Mouse (Mus musculus) forebrain, embryonic 13.5 days (tissue): Measurements from ENCODE around the gene Svs2. TPM values are rescaled to one million over a fixed set of nuclear protein-coding genes. Genes with fewer than 3 reads are reported as not detected.

ENCODE experiments used
- ATAC-seq: fragments of 200-750 bp; cut with Nextera tagmentation; 2 replicates; pipeline ENCODE4 v1.8.0; 2017
- H3K27ac ChIP-seq: fragments of 300-500 bp; sonication (generic); 2 replicates; pipeline ENCODE4 v1.5.1; 2015; ENCODE audit warnings: inconsistent platforms, mild to moderate bottlenecking, moderate library complexity
- H3K27me3 ChIP-seq: fragments of 300-500 bp; sonication (generic); 2 replicates; pipeline ENCODE4 v1.6.1; 2015; ENCODE audit warnings: mild to moderate bottlenecking, inconsistent platforms
- H3K36me3 ChIP-seq: fragments of 300-500 bp; sonication (generic); 2 replicates; pipeline ENCODE4 v1.6.1; 2015; ENCODE audit warnings: mild to moderate bottlenecking, inconsistent platforms; ENCODE audit not compliant: poor library complexity, severe bottlenecking
- H3K4me1 ChIP-seq: fragments of 300-500 bp; sonication (generic); 2 replicates; pipeline ENCODE4 v1.6.1; 2015; ENCODE audit warnings: inconsistent platforms
- H3K4me2 ChIP-seq: fragments of 300-500 bp; sonication (generic); 2 replicates; pipeline ENCODE4 v1.6.1; 2015; ENCODE audit warnings: inconsistent platforms, mild to moderate bottlenecking, moderate library complexity
- H3K4me3 ChIP-seq: fragments of 300-500 bp; sonication (generic); 2 replicates; pipeline ENCODE4 v1.5.1; 2015; ENCODE audit warnings: mild to moderate bottlenecking, inconsistent platforms
- H3K9ac ChIP-seq: fragments of 300-500 bp; sonication (generic); 2 replicates; pipeline ENCODE4 v1.6.1; 2015; ENCODE audit warnings: mild to moderate bottlenecking, inconsistent platforms
- H3K9me3 ChIP-seq: fragments of 300-500 bp; sonication (generic); replicated peaks from 2 replicates; pipeline ENCODE4 v1.6.1; 2016; ENCODE audit warnings: inconsistent platforms
- WGBS: fragments of 180-500 bp; shearing (Covaris S2); methylation state at CpG from one replicate; pipeline ENCODE4 v1.1.7; 2015; 5-methylcytosine and 5-hydroxymethylcytosine counted together
- polyA plus RNA-seq: library from polyadenylated mRNA; unstranded; fragments of >200 nt; fragmentation: Nextera tagmentation; extraction: Ambion mirVana; gene quantifications from 2 replicates; pipeline ENCODE4 v1.2.1, GENCODE M21; 2015

Gene Svs2
- polyA plus RNA-seq, 1 experiment from 2014 or later, result not detected

- H3K27ac ChIP-seq, result no peak overlapping the region
- no peak overlapping the region for H3K9ac ChIP-seq
- H3K9me3 ChIP-seq, result no peaks in the 10 kb centered on the region
- H3K36me3 ChIP-seq, result no peaks in the 10 kb centered on the region
- H3K4me2 ChIP-seq, result no peak overlapping the region
- ATAC-seq, result no peak
- 86% methylated on average over 5 of the region's 5 CpGs for WGBS
- no peaks in the 10 kb centered on the region for H3K27me3 ChIP-seq
- no peak overlapping the region for H3K4me3 ChIP-seq
- no peaks in the 10 kb centered on the region for H3K4me1 ChIP-seq
Measured at GRCm38 (mm10) chr2:164196700-164196990, 41.6 kb downstream of the Svs2 start.

GRCm38 (mm10) chr2:164195971-164196699, 42.1 kb downstream of the Svs2 start:
- H3K4me2 ChIP-seq, result no peak overlapping the region
- 90% methylated on average over 5 of the region's 5 CpGs for WGBS
- H3K36me3 ChIP-seq, result no peaks in the 10 kb centered on the region
- H3K4me1 ChIP-seq, result no peaks in the 10 kb centered on the region
- H3K27ac ChIP-seq, result no peak overlapping the region
- ATAC-seq, result no peak
- H3K9me3 ChIP-seq, result no peaks in the 10 kb centered on the region
- H3K27me3 ChIP-seq, result no peaks in the 10 kb centered on the region
- H3K9ac ChIP-seq, result no peak overlapping the region
- H3K4me3 ChIP-seq, result no peak overlapping the region

- Histone ChIP-seq H3K4me2 (no peak overlapping the region), H3K4me1 (no peaks in the 10 kb centered on the region), H3K9me3 (no peaks in the 10 kb centered on the region), H3K4me3 (no peak overlapping the region), H3K27ac (no peak overlapping the region), H3K9ac (no peak overlapping the region), H3K36me3 (no peaks in the 10 kb centered on the region), H3K27me3 (no peaks in the 10 kb centered on the region)
- no peak for ATAC-seq
- WGBS, result 80% methylated on average over 5 of the region's 5 CpGs
Measured at GRCm38 (mm10) chr2:164194959-164195630, 43.2 kb downstream of the Svs2 start.

- H3K4me1 ChIP-seq, result no peaks in the 10 kb centered on the region
Measured at GRCm38 (mm10) chr2:164192279-164192678, 46.0 kb downstream of the Svs2 start.

DNA sequence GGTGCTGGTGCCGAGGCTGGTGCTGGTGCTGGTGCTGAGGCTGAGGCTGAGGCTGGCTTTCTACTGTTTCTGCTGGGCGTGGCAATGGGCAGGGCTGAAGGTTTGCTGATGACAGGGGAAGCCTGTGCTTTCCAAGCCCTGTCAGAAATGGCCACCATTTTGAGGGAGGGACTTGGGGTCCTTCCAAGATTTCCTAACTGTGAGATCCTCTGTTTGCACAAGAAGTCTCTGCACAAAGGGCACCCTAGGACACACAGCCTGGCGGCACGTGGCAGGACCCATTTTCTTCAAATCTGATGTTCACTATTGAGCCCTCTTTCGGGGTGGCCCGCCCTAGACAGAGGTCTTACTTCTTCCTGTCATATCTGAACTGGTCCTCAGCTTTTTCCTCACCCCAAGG, 47.7 kb downstream of the Svs2 start, which contains the start of gene Wfdc12:
TSS of gene Wfdc12 (minus strand) at position 33 of the 400 bp plus-strand sequence.
- H3K4me1 ChIP-seq, result no peaks in the 10 kb centered on the region
- H3K27ac ChIP-seq, result no peak within 1 kb of the TSS
- H3K4me2 ChIP-seq, result no peak within 1 kb of the TSS
- no peaks in the 10 kb centered on the region for H3K9me3 ChIP-seq
- H3K4me3 ChIP-seq, result no peak within 1 kb of the TSS
- H3K36me3 ChIP-seq, result no peaks in the 10 kb centered on the region
- 83% methylated on average over 5 of the region's 6 CpGs for WGBS
- H3K9ac ChIP-seq, result no peak within 1 kb of the TSS
- ATAC-seq, result no peak
- no peaks in the 10 kb centered on the region for H3K27me3 ChIP-seq

More at GRCm38 (mm10) chr2:164192279-164192678, 46.0 kb downstream of the Svs2 start:
- H3K27me3 ChIP-seq, result no peaks in the 10 kb centered on the region
- H3K4me3 ChIP-seq, result no peak overlapping the region
- no peak overlapping the region for H3K9ac ChIP-seq
- H3K36me3 ChIP-seq, result no peaks in the 10 kb centered on the region
- H3K4me2 ChIP-seq, result no peak overlapping the region
- H3K9me3 ChIP-seq, result no peaks in the 10 kb centered on the region
- ATAC-seq, result no peak
- no peak overlapping the region for H3K27ac ChIP-seq

DNA sequence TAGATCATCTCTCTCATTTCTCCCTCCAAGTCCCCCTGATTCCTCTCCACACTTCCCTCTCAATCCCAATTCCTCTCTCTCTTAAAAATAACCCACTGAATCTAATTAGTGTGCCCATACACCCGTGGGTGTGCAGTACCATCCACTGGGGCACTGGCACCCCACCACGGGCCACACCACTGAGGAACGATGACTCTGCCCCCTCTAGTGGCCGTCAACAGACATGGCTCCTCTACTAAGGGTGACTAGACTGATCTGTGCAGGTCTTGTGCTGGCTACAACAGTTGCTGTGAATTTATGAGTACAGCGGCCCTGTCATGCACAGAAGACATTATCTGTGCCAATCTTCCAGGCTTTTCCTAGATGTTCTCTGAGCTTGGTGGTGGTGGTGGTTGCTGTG, 49.5 kb downstream of the Svs2 start:
- Histone ChIP-seq H3K27ac (no peak overlapping the region), H3K4me1 (peaks cover 4% of the 10 kb centered on the region; the same call in 1 of the 2 replicates), H3K4me2 (no peak overlapping the region), H3K36me3 (no peaks in the 10 kb centered on the region), H3K27me3 (no peaks in the 10 kb centered on the region), H3K4me3 (no peak overlapping the region), H3K9me3 (no peaks in the 10 kb centered on the region), H3K9ac (no peak overlapping the region)
- WGBS, result 35% methylated on average over 5 of the region's 5 CpGs
- ATAC-seq, result no peak

Other genes with a start within 250 kb of the Svs2 start
- gene Ywhab, start 243.5 kb downstream of the Svs2 start, polyA plus RNA-seq, result 361 and 370 TPM in 2 replicates
- gene Pabpc1l, start 213.0 kb downstream of the Svs2 start, polyA plus RNA-seq, result 1.3 and 1.4 TPM in 2 replicates
- gene Stk4, start 168.1 kb downstream of the Svs2 start, polyA plus RNA-seq, result 25.6 and 30.8 TPM in 2 replicates
- gene Tomm34, start 167.3 kb downstream of the Svs2 start, polyA plus RNA-seq, result 47.8 and 54.1 TPM in 2 replicates
- gene Kcns1, start 67.4 kb downstream of the Svs2 start, polyA plus RNA-seq, result 0.14 TPM in 1 of 2 replicates, not detected in the other
- not detected in 2 replicates for gene Wfdc5, start 55.7 kb downstream of the Svs2 start, polyA plus RNA-seq
- not detected in 2 replicates for gene Wfdc12, start 47.9 kb downstream of the Svs2 start, polyA plus RNA-seq
- gene Wfdc15a, start 38.3 kb downstream of the Svs2 start, polyA plus RNA-seq, result not detected in 2 replicates
- gene Wfdc15b, start 16.8 kb downstream of the Svs2 start, polyA plus RNA-seq, result not detected in 2 replicates
- gene Svs3b, start 18.2 kb upstream of the Svs2 start, polyA plus RNA-seq, result not detected in 2 replicates
- not detected in 2 replicates for gene Svs4, start 40.0 kb upstream of the Svs2 start, polyA plus RNA-seq
- gene Svs3a, start 50.8 kb upstream of the Svs2 start, polyA plus RNA-seq, result not detected in 2 replicates
- not detected in 2 replicates for gene Svs6, start 78.3 kb upstream of the Svs2 start, polyA plus RNA-seq
- not detected in 2 replicates for gene Svs5, start 94.3 kb upstream of the Svs2 start, polyA plus RNA-seq
- not detected in 2 replicates for gene Slpi, start 150.6 kb upstream of the Svs2 start, polyA plus RNA-seq
- not detected in 2 replicates for gene Rbpjl, start 164.7 kb upstream of the Svs2 start, polyA plus RNA-seq
- gene Matn4, start 166.7 kb upstream of the Svs2 start, polyA plus RNA-seq, result 0.15 and 0.45 TPM in 2 replicates
- 7.9 and 8.6 TPM in 2 replicates for gene Sdc4, start 205.4 kb upstream of the Svs2 start, polyA plus RNA-seq
- 71.8 and 72.4 TPM in 2 replicates for gene Sys1, start 218.5 kb upstream of the Svs2 start, polyA plus RNA-seq
- gene Gm20458, start 222.5 kb upstream of the Svs2 start, polyA plus RNA-seq, result 3.6 and 3.7 TPM in 2 replicates
- not detected in 2 replicates for gene Trp53tg5, start 235.3 kb upstream of the Svs2 start, polyA plus RNA-seq
- 6.3 and 7.3 TPM in 2 replicates for gene Dbndd2, start 247.6 kb upstream of the Svs2 start, polyA plus RNA-seq